Mouse (Mus musculus): Measurements from ENCODE around the gene Odf4.

The Odf4 gene

DNA sequence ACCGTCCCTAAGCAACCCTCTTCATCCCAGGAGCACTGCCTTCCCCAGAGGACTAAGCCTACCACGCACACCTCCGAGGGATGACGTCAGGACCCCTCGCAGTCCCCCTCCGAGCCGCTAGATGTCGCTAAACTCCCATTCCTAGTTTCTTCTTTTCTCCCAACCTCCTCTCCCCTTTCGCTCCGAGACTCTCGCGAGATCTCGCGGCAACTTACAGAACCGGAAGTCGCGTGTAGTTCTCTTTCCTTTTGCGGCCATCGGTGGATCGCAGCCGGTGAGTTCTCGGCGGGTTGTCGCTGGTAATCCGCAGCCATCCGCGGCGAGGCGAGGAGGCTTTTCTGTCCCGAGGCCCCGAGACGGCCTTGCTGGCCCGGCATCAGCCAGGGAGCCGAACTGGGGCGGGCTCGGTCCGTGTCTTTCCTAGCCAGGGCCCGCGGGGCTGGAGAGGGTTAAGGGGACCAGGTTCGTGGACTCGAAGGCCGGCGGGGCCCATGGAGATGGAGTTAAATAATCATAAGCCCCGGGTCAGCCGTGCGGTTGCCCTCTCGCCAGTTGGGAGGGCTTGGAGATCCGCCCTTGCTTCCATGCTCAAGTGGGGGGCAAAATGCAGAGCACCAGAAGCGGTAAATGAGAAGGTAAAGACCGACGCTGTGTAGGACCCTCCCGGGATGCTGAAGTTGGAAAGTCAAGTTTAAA lies 25.4 kb downstream of the Odf4 start, which contains the start of gene Rpl26:
TSS of gene Rpl26 (plus strand) at position 233 of the 696 bp plus-strand sequence.
- DNase-seq = peak; percentile 92 to 96

DNA sequence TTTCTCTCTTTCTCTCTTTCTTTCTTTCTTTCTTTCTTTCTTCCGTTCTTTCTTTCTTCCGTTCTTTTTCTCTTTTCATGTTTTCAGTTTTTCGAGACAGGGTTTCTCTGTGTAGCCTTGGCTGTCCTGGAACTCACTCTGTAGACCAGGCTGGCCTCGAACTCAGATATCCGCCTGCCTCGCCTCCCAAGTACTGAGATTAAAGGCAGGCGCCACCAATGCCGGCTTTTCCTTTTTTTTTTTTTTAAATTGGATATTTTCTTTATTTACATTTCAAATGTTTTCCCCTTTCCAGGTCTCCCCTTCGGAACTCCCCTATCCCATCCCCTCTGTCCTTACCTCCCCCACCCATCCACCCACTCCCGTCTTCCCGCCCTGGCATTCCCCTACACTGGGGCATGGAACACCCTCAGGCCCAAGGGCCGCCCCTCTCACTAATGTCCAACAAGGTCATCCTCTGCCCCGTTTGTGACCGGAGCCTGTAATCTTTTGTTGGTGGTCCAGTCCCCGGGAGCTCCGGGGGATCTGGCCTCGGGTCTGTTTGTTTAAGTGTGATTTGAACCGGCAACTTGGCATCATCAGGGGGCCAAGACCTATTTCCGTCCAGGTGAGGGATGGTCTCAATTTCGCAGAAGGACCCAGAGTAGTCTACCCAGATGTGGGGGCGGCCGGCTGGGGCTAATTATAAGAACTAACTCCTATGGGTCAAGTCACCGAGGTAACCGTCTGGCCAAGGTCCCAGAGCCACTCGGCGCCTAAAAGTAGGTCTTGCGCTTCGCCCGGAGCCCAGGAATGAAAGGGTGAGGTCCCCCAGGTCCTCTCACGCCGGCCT lies 26.1 kb downstream of the Odf4 start:
- no peak for DNase-seq

DNA sequence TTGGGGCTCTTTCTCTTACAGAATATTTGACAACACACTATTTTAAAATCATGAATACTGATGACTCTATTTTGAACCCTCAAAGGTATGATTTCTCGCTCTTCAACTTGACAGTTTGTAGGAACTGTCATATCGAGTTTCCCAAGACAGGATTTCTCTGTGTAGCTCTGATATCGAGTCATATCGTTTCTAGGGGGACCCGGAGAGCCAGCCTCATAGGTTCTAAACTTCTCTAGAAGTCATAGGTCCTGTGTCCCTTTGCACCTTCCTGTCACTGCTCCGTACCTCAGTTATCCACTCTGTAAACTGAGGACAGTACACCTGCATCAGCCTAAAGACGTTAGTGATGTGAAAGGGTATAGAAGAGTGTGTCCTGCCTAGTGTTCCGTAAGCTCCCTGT lies 27.1 kb downstream of the Odf4 start:
- DNase-seq = no peak

DNA sequence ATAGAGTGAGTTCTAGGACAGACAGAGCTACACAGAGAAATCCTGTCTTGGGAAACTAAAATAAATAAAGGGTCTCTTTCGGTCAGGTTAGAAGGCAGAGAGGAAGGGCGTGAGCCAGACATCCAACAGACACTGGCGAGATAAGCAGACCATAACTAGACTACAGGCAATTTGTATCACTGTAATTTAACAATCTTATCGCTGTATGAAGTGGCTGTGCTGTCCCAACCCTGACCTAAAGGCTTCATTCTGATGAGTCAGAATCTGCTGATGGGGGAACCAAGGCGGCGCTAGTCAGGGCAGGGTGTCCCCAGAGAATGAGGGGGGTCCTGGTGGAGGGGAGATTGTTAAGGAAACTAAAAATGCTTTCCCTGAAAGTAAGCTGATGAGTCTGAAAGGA lies 28.1 kb downstream of the Odf4 start:
- DNase-seq = no peak

DNA sequence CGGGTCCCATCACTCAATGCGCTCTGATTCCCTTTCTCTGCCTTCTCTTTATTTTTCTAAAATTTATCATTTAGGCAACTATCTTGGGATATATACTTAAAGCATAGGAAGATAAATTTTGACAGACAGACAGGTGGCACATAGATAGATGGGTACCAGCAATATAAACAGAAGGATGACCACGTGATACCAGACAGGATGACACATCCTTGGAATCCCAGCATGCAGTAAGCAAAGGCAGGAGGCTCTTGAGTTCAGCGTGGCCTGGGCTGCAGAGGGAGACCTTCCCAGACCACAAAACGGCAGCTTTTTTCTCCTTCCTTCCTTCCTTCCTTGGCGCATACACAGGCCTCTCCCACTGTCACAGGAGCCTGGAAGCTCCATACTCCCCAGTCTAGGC lies 29.0 kb downstream of the Odf4 start:
- DNase-seq = no peak

DNA sequence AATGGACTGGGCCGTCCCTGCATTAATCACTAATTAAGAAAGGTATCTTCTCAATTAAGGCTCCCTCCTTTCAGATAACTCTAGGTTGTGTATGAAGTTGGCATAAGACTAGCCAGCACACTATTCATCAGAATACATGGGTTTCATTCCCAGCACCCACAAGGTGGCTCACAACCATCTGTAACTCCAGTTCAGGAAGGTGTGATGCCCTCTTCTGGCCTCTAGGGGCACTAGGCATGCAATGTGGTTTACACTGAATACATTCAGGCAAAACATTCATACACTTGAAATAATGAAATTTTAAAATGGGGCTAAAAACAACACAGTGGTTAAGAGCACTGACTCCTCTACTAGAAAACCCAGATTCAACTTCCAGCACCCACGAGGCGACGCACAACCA lies 29.8 kb downstream of the Odf4 start:
- peak; percentile 12 to 33 for DNase-seq

DNA sequence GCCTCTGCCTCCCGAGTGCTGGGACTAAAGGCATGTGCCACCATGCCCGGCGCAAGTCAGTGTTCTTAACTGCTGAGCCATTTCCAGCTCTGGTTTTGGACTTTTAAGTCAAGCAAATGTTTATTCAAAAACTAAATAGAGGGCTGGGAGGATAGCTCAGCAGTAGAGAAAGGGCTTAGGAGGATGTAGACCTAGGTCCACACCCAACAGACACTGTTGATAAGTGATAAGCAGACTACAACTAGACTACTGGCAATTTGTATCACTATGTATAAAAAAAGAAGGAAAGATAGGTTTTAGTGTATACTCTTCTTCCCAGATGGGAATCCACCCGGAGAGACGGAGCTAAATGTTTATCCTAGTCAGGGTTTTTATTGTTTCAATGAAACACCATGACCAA lies 30.6 kb downstream of the Odf4 start:
- DNase-seq = no peak

DNA sequence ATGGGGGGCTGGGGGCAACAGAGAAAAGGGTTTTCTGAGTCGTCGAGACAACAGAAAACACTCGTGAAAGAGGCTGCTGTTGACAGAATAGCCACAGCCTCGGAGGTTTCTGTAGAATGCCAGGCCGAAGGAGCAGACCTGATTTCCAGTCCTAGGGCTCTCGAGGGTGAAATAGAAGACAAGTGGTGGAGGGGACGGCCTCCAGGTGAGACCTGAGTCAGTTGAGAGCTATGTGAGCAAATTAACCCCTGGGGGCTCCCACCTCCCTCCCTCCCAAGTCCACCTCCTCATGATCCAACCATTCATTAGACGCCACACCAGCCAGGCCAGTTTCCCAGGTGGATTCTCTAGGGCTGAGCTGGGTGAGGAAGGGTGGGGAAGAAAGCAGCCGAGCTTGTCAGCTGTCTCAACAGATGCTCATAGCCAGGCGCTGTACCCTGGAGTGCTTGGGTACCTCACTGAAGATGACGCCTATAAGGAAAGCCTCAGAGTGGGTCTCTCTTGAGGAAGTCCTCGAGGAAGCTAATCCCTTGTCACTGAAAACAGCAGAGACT lies 32.9 kb downstream of the Odf4 start:
- no peak for DNase-seq

DNA sequence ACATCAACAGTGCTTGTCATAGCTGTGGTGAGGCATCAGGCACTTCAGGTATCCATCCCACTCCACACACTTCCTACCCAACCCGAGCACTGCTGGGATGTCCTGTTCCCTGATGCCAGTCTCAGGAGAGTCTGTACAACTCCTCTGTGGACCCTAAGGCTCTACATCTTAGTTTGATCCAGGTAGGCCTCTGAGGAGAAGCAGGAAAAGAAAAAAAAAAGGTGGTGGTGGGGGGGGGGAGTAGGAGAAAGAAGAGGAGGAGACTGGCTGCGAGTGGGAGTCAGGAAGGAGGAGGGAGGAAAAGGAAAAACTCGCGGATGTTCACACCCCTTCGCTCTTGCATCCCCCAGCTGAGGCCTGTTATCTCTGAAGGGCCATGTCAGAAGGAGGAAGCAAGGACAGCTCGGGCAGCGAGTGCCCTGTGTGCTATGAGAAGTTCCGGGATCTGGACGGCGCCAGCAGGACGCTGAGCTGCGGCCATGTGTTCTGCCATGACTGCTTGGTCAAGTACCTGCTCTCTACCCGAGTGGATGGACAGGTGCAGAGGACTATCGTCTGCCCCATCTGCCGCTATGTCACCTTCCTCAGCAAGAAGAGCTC lies 34.5 kb downstream of the Odf4 start:
- no peak for DNase-seq

DNA sequence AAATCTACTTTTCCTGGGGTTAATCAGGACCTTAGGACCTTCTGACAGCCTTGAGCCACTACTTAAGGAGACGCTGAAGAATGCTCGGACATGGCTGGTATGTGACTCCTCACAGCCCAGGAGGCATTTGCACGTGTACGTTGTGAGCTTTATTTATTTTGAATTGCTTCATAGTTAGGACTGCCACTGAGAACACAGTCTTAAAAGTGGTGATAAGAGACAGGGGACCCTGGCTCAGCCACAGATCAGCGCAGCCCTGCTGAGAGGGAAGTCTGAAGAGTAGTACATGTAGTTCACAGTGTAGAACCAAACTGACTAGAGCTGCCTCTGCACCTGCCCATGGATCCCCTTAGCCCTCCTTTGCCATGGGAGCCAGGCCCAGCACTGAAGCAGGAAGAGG lies 35.1 kb downstream of the Odf4 start:
- DNase-seq = no peak

DNA sequence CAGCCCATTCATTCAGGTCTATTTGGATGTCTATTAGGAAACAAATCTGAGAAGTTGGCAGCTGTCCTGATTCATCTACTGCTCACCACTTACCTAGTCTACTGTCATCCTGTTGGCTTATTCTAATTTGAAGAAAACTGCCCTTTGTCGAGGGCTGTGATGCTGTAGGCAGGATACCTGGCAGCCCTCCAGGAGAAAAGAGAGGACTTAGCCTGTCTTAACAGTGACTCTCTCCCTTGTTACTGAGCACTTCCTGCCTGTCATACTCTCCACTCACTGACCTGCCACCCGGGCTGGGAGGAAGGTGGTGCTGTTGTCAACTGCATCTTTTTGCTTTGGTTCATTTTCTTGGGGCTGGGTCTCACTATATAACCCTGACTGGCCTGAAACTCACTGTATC lies 36.3 kb downstream of the Odf4 start:
- no peak for DNase-seq

DNA sequence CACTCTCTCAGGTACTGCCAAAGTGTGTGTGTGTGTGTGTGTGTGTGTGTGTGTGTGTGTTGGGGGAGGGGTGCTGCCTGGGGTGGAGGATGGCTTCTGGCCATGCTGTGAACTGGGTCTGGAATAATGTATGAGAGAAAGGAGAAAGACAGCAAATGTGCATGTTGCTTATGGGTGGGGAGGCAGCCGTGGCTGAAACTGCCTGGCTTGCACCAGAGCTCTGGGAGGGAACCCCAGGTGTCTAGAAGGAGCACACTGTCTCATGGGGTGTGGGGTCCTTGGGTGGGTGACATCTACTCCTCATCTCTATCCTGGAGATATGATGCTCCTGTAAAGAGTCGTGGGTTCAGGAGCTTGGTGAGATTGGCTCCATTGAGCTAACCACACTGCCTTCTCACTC lies 38.2 kb downstream of the Odf4 start:
- no peak for DNase-seq

DNA sequence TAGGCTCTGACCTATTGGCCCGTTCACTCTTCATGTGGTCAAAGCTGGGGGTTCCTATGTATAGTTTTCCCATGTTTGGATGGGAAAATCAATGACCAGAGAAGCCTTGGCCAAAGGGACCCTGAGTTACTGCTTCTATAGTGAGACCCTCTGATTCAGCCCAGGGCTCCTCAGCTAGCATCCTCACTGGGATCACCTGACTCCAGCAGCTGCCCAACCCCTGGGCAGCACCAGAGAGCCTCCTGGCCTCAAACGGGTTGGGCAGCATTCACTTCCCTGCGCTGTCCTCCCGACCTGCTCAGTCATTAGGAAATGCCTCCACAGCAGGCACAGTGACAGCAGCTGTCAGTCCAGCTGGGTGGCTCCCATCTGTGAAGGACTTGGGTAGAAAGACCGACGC lies 38.6 kb downstream of the Odf4 start, which contains the start of gene Rnf222:
TSS of gene Rnf222 (plus strand) at position 301 of the 400 bp plus-strand sequence.
- DNase-seq = no peak

DNA sequence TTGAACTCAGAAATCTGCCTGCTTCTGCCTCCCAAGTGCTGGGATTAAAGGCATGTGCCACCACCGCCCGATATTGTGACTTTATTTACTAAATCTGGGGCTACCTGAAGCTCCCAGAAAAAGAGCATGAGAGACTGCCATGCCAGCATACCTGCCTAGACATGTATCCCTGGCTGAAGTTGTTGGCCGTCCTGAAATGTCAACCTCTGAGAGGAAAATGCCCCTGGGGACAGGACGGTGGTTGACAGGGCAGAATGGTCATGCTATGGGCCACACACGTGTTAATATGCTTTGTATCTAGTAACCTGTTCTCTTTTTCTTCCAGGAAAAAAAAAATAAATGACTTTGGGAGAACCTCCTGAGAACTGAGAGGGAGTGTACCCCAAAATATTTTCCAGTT lies 40.8 kb downstream of the Odf4 start:
- no peak for DNase-seq

DNA sequence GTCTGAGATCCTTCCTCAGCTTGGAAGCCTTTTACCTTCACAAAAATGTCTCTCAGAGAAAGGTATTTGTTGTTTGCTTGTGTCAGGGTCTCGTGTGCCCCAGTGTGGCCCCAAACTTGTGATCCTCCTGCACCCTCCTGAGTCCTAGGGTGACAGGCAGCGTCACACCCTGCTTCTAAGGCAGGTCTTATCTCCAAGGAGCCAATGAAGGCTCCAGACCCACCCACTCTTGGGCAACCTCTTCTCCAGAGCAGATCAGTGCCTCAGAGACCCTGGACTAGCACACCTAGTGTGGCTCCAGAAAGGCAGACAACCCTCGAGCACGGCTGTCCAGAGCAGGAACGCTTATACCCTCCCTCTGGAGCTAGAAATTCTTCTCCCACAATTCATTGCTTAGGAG lies 42.5 kb downstream of the Odf4 start:
- no peak for DNase-seq

DNA sequence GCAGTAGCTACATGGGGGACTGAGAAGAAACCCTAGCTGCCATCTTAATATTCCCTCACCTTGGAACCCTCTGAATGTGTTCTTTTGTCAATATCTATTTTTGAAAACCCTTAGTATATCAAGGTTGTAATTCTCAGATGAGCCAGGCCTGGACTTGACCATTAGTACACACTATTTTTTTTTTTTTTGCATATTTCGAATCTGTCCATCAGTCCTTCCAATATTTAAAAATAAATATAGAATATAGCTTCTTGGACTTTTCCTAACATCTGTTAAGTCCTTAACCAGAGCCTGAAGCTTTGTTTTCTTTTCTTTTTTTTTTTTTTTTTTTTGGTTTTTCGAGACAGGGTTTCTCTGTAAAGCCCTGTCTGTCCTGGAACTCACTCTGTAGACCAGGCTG lies 43.0 kb downstream of the Odf4 start:
- DNase-seq = no peak

DNA sequence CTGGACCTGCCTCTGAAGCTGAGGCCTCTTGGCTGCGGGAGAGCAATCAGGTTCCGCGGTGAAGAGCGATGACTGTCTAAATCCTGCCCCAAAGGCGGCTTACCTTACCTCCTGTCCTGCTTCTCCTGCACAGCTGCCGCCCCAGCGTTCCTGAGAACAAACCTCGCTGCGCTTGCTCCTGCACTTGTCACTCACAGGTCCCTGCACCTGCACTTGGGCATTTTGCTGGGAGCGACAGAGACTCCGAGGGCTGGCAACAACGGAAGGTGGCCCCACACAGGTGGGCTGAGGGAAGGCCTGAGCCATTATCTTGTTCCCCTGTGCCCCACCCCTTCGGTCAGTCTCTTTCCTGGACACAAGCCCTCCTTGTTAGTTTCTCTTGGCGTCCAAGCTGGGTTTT lies 44.8 kb downstream of the Odf4 start:
- DNase-seq = no peak

DNA sequence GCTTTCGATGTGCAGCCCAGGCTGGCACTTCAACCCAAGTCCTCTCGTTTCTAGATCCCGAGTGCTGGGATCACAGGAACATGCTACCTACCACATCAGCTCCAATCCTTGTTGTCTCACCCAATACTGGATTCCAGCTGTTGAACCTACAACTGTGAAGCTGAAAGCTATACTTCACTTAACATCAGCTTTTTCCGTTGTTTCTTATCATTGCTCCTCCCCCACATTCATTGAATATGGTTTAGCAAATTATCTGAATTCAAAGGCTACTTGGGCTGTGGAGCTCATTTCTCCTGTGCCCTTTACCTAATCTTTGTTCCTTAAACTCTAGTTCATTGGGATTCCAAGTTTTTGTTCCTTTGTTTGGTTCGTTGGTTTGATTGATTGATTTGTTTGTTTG lies 48.1 kb downstream of the Odf4 start:
- DNase-seq = no peak

DNA sequence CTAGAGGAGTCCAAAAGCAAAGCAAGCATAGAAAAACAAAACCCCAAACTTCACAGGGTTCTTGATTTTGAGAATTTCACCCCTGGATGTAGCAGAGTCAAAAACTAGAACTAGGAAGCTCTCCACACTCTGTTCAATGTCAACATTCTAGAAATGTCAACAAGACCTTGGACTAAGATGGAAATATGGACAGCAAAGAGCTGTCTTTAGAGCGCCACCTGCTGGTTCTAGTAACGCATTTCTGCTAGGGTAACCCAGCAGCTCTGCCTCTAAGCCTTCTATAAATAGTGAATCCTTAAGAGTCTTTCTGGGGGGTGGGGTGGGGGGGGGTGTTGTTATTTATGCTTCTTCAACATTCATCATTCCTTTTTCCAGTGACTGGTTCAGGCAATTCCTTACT lies 52.0 kb downstream of the Odf4 start:
- DNase-seq = no peak
